Mouse (Mus musculus) heart, adult 2 months (tissue): ENCODE data around the gene Pcdh15.

Experiments used
- CTCF ChIP-seq: fragments of 200-600 bp; IDR thresholded peaks from 2 replicates; pipeline ENCODE4 v1.8.1; 2022; ENCODE audit warnings: antibody characterized with exemption, mild to moderate bottlenecking, moderate library complexity
- POLR2A ChIP-seq: fragments of 200-500 bp; IDR thresholded peaks from 2 replicates; pipeline ENCODE4 v1.6.1; 2011; ENCODE audit warnings: mild to moderate bottlenecking, low read depth, low read length, control low read depth; ENCODE audit not compliant: insufficient read depth

DNA sequence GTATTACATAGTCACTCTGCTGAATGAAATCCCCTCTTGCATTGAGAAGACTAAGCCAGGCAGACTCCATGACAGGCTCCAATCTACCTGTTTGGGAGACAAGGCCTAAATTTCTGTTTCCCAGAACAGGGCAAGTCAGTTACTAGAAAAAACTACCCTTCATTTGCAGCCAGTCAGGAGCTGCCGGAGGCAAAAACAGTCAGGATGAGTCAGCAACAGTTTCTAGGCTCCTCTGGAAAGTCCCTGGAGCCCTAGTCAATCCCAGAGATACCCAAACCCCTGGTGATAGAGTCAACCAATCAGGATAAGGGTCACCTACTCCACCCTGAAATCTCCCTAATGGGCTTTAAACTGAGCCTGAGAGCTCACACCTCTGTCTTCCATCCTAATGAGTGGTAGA lies 1564.0 kb downstream of the Pcdh15 start:
- TF ChIP-seq CTCF: no peak
- TF ChIP-seq POLR2A: no peak
